Comparison of ENCODE assay signal across 21 mouse cellular contexts in genomic region chr10:89506479-89506878, GRCm38 (mm10). TPM values are rescaled to one million over a fixed set of nuclear protein-coding genes. Genes with fewer than 3 reads are reported as not detected.
DNase-seq lines count a peak whose midpoint lies in the region; ATAC-seq lines count a peak whose summit lies in the region.
"Had no signal": no experiment of that assay in that cellular context is flagged by ENCODE, and none has a peak within 500 bp of the region (broad histone marks: within the 10 kb centered on the region; RNA-seq: fewer than 3 reads in every experiment).

No protein-coding gene starts in this region.

- DNase-seq in liver, result no peak
- DNase-seq in kidney, adult 9 months, result peak; percentile 91
- peak; percentile 64 for DNase-seq in large intestine, adult 2 months (ENCODE audit: low read depth, low spot score)
- no peak for DNase-seq in spleen, postnatal 4 days (ENCODE audit: low spot score in 2 of 2)
- DNase-seq in layer of hippocampus, adult 11-12 months (ENCODE audit: low spot score), result no peak
- no peak for DNase-seq in spleen, adult 12 weeks (ENCODE audit: low spot score)
- no peak for DNase-seq in adrenal gland, postnatal 25 days
- DNase-seq: cerebellum, postnatal 25 days; gastrocnemius, postnatal 36 days; heart, postnatal 14 days; lung, embryonic 14.5 days; lung, postnatal 4 days; right cerebral cortex, postnatal 25 days had no signal

- no peaks in the 10 kb centered on the region for H3K9me3 ChIP-seq in liver, embryonic 15.5 days (replicated peaks)
- H3K9me3 ChIP-seq: hindbrain, embryonic 13.5 days; midbrain, embryonic 12.5 days had no signal

- 71% methylated on average over 9 of the region's 9 CpGs for WGBS in liver, embryonic 15.5 days (ENCODE audit: insufficient replicate concordance)
- WGBS in large intestine, adult 2 months, result 15% methylated on average over 9 of the region's 9 CpGs

- no peak for ATAC-seq in liver, embryonic 15.5 days (ENCODE audit: insufficient read depth)

- no peaks in the 10 kb centered on the region for H3K36me3 ChIP-seq in liver, embryonic 15.5 days (replicated peaks)
- H3K36me3 ChIP-seq: hindbrain, embryonic 13.5 days; midbrain, embryonic 12.5 days had no signal

- peak overlapping the region; percentile 27; the same call in 1 of the 2 replicates for H3K4me2 ChIP-seq in liver, embryonic 15.5 days
- H3K4me2 ChIP-seq: heart, embryonic 11.5 days; hindbrain, embryonic 13.5 days; lung, embryonic 14.5 days; midbrain, embryonic 12.5 days had no signal

- H3K27ac ChIP-seq in liver, embryonic 15.5 days (replicated peaks), result no peak overlapping the region
- H3K27ac ChIP-seq: hindbrain, embryonic 13.5 days; layer of hippocampus, adult 2 months; midbrain, embryonic 12.5 days had no signal

- H3K4me1 ChIP-seq in liver, embryonic 15.5 days (replicated peaks), result no peaks in the 10 kb centered on the region
- H3K4me1 ChIP-seq: hindbrain, embryonic 13.5 days; midbrain, embryonic 12.5 days had no signal

- H3K27me3 ChIP-seq in liver, embryonic 15.5 days, result no peaks in the 10 kb centered on the region
- H3K27me3 ChIP-seq: hindbrain, embryonic 13.5 days; midbrain, embryonic 12.5 days had no signal

- no peak overlapping the region for H3K9ac ChIP-seq in liver, embryonic 15.5 days
- H3K9ac ChIP-seq: hindbrain, embryonic 13.5 days; lung, embryonic 14.5 days; midbrain, embryonic 12.5 days had no signal

- peak overlapping the region; percentile 23 for H3K4me3 ChIP-seq in liver, embryonic 15.5 days (replicated peaks)
- H3K4me3 ChIP-seq: hindbrain, embryonic 13.5 days; layer of hippocampus, adult 2 months; midbrain, embryonic 12.5 days had no signal

RNA-seq across cellular contexts. Expression of gene Nr1h4, which starts 26.9 kb away (rescaled TPM):
- polyA plus RNA-seq in liver, embryonic 15.5 days (2015; fragmentation: Nextera tagmentation; extraction: Ambion mirVana), result 5.4 and 6.2 TPM in 2 replicates
- 44.6 and 70.1 TPM in 2 replicates for polyA plus RNA-seq in large intestine, adult 2 months (2012; rRNA removed)
- total RNA-seq in adrenal gland, postnatal 25 days (2021), result 31.0 and 38.1 TPM in 2 replicates
- total RNA-seq: gastrocnemius, postnatal 36 days had no signal
- polyA plus RNA-seq: forebrain, embryonic 11.5 days; hindbrain, embryonic 13.5 days; limb, embryonic 11.5 days; midbrain, embryonic 12.5 days; neural tube, embryonic 14.5 days had no signal

Comparison
In these comparisons a context has a peak if more than half of its experiments do, and no peak if none do; other contexts are left out.
1. DNase-seq: peak in kidney, adult 9 months (single experiment) and large intestine, adult 2 months (single experiment); none in liver (single experiment), spleen, postnatal 4 days (0 of 2), layer of hippocampus, adult 11-12 months (single experiment), spleen, adult 12 weeks (single experiment) and adrenal gland, postnatal 25 days (single experiment).